Mouse (Mus musculus): ENCODE measurements at regions not wholly inside any gene's neighbourhood (a gene's known extent, or its start where the extent isn't known, plus 50 kb on each side); places are given as distances from the start of the nearest gene placed in this dataset.

GRCm38 (mm10) chr15:62294786-62295185 lies 1372.0 kb upstream of the A1bg start:
- DNase-seq (ENCODE audit: low read depth, low spot score) = no peak

GRCm38 (mm10) chr15:62292876-62293275 lies 1370.1 kb upstream of the A1bg start:
- DNase-seq (ENCODE audit: low read depth, low spot score) = no peak

- DNase-seq (ENCODE audit: low read depth, low spot score) = no peak
Observed at GRCm38 (mm10) chr15:62290687-62291086, 1367.9 kb upstream of the A1bg start.

- no peak for DNase-seq (ENCODE audit: low read depth, low spot score)
Observed at GRCm38 (mm10) chr15:62286666-62287655, 1364.1 kb upstream of the A1bg start.

- DNase-seq (ENCODE audit: low read depth, low spot score) = no peak
Observed at GRCm38 (mm10) chr15:62284606-62285531, 1362.1 kb upstream of the A1bg start.

GRCm38 (mm10) chr15:62283661-62284429 lies 1361.0 kb upstream of the A1bg start:
- DNase-seq (ENCODE audit: low read depth, low spot score) = no peak

GRCm38 (mm10) chr15:62282646-62283045 lies 1359.8 kb upstream of the A1bg start:
- no peak for DNase-seq (ENCODE audit: low read depth, low spot score)

GRCm38 (mm10) chr15:62282116-62282515 lies 1359.3 kb upstream of the A1bg start:
- DNase-seq (ENCODE audit: low read depth, low spot score) = no peak

GRCm38 (mm10) chr15:62279526-62279925 lies 1356.7 kb upstream of the A1bg start:
- no peak for DNase-seq (ENCODE audit: low read depth, low spot score)

GRCm38 (mm10) chr15:62274818-62275217 lies 1352.0 kb upstream of the A1bg start:
- no peak for DNase-seq (ENCODE audit: low read depth, low spot score)

- no peak for DNase-seq (ENCODE audit: low read depth, low spot score)
Observed at GRCm38 (mm10) chr15:62273855-62274488, 1351.2 kb upstream of the A1bg start.

GRCm38 (mm10) chr15:62272755-62273154 lies 1349.9 kb upstream of the A1bg start:
- no peak for DNase-seq (ENCODE audit: low read depth, low spot score)

- no peak for DNase-seq (ENCODE audit: low read depth, low spot score)
Observed at GRCm38 (mm10) chr15:62271428-62271827, 1348.6 kb upstream of the A1bg start.

GRCm38 (mm10) chr15:62268189-62268588 lies 1345.4 kb upstream of the A1bg start:
- no peak for DNase-seq (ENCODE audit: low read depth, low spot score)

- no peak for DNase-seq (ENCODE audit: low read depth, low spot score)
Observed at GRCm38 (mm10) chr15:62267536-62267935, 1344.7 kb upstream of the A1bg start.

GRCm38 (mm10) chr15:62266025-62266424 lies 1343.2 kb upstream of the A1bg start:
- no peak for DNase-seq (ENCODE audit: low read depth, low spot score)

- no peak for DNase-seq (ENCODE audit: low read depth, low spot score)
Observed at GRCm38 (mm10) chr15:62265484-62265937, 1342.7 kb upstream of the A1bg start.

- no peak for DNase-seq (ENCODE audit: low read depth, low spot score)
Observed at GRCm38 (mm10) chr15:62264966-62265365, 1342.2 kb upstream of the A1bg start.

GRCm38 (mm10) chr15:62264183-62264582 lies 1341.4 kb upstream of the A1bg start:
- no peak for DNase-seq (ENCODE audit: low read depth, low spot score)

GRCm38 (mm10) chr15:62262487-62262886 lies 1339.7 kb upstream of the A1bg start:
- DNase-seq (ENCODE audit: low read depth, low spot score) = no peak

- DNase-seq (ENCODE audit: low read depth, low spot score) = no peak
Observed at GRCm38 (mm10) chr15:62261520-62261919, 1338.7 kb upstream of the A1bg start.
